Mouse (Mus musculus) heart, embryonic 16.5 days (tissue): ENCODE data around the gene Duxbl2. TPM values are rescaled to one million over a fixed set of nuclear protein-coding genes. Genes with fewer than 3 reads are reported as not detected.
"Not testable (repeated sequence)": the region's sequence is repeated elsewhere in the genome, so short reads cannot be mapped to it uniquely, and the experiment has no call there.

Experiments used
- ATAC-seq: fragments of 200-750 bp; cut with Nextera tagmentation; replicated peaks from 2 replicates; pipeline ENCODE4 v1.8.0; 2017; ENCODE audit warnings: moderate number of reproducible peaks; ENCODE audit not compliant: insufficient read depth, low FRiP score; ENCODE audit errors: extremely low read depth
- H3K27ac ChIP-seq: fragments of 300-500 bp; sonication (generic); 2 replicates; pipeline ENCODE4 v1.5.1; 2014; ENCODE audit warnings: mild to moderate bottlenecking, low read length, control low read depth, moderate library complexity
- H3K27me3 ChIP-seq: fragments of 300-500 bp; sonication (generic); 2 replicates; pipeline ENCODE4 v1.6.1; 2014; ENCODE audit warnings: low read length, mixed read lengths; ENCODE audit not compliant: control insufficient read depth, insufficient read depth
- H3K36me3 ChIP-seq: fragments of 300-500 bp; sonication (generic); 2 replicates; pipeline ENCODE4 v1.6.1; 2014; ENCODE audit not compliant: control insufficient read depth, insufficient read depth
- H3K4me1 ChIP-seq: fragments of 300-500 bp; sonication (generic); 2 replicates; pipeline ENCODE4 v1.6.1; 2014; ENCODE audit warnings: low read length, mixed read lengths; ENCODE audit not compliant: control insufficient read depth, insufficient read depth
- H3K4me2 ChIP-seq: fragments of 300-500 bp; sonication (generic); 2 replicates; pipeline ENCODE4 v1.6.1; 2014; ENCODE audit warnings: low read depth, mild to moderate bottlenecking, control low read depth, low read length
- H3K4me3 ChIP-seq: fragments of 300-500 bp; sonication (generic); 2 replicates; pipeline ENCODE4 v1.5.1; 2014; ENCODE audit warnings: mild to moderate bottlenecking, control low read depth, low read length
- H3K9ac ChIP-seq: fragments of 300-500 bp; sonication (generic); 2 replicates; pipeline ENCODE4 v1.6.1; 2014; ENCODE audit warnings: low read length, control low read depth
- H3K9me3 ChIP-seq: fragments of 300-500 bp; sonication (generic); replicated peaks from 2 replicates; pipeline ENCODE4 v1.6.1; 2016; ENCODE audit warnings: low read length; ENCODE audit not compliant: control insufficient read depth
- WGBS: fragments of 180-500 bp; shearing (Covaris S2); extraction: QIAGEN DNeasy Blood & Tissue Kit; methylation state at CpG from one replicate; pipeline ENCODE4 v1.1.7; 2014; 5-methylcytosine and 5-hydroxymethylcytosine counted together
- polyA plus RNA-seq: library from polyadenylated mRNA; unstranded; fragments of >200 nt; fragmentation: Nextera tagmentation; extraction: Ambion mirVana; gene quantifications from 2 replicates; pipeline ENCODE4 v1.2.1, GENCODE M21; 2015

Gene Duxbl2
- polyA plus RNA-seq, result not detected in 2 replicates

DNA sequence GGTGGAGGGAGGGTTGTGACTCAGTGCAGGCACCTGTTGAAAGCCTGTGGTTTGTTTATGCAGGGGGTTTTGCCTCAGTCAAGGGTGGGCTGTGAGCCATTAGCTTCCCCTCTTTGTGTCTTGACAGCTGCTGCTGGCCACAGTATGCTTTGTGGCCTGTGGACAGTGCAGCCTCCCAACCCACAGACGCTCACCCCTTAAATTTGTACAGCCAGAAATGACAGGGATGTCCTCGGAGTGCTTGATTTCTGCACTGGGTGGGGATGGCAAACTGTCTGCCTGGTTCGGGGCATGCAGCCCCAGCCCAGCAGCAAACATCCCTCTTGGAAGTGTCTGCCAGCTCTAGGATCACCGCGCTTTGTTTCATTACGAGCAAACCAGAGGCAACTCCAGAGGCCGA is at the start of gene Duxbl2:
TSS of gene Duxbl2 (plus strand) at position 200 of the 400 bp plus-strand sequence.
- H3K27me3 ChIP-seq, H3K9me3 ChIP-seq, H3K4me3 ChIP-seq, ATAC-seq, H3K9ac ChIP-seq, H3K27ac ChIP-seq, H3K36me3 ChIP-seq, H3K4me2 ChIP-seq, H3K4me1 ChIP-seq: not testable (repeated sequence)
- WGBS, result no CpG with 5 or more reads among the region's 7 CpGs

DNA sequence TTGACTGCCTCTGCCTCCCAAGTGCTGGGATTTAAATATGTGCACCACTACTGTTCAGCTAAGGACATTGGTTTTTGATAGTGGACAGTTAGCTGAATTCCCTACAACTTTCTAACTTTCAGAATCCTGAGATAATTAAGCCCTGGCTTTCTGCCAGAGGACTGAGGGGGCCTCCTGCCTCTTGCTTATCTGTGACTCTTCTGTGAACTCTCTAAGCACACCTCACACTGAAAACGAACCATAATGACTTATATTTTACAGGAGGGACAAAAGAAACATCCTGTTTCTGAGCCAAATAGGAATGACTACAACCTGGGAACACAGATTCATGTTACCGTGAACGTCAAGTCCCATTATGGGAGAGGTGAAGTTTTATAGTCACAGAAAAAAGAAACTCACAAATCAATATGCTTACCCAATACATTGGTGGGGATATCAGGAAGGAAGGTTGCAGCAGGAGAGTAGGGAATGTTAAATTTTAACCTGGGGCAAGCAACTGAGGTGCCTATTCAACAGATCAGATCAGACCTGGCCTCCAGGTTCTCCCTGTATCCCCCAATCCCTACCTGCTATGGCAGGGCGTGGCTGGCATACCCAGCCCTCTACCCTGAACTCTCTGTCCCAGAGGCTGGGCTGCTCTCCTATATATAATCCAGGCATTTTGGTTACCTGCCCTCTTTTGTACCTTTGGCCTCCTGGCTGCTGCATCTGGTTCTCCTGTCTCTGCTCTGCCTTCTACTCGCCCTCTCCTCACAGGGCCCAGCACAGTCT is 41.3 kb upstream of the Duxbl2 start:
- H3K4me1 ChIP-seq, H3K4me3 ChIP-seq, H3K27me3 ChIP-seq, H3K9me3 ChIP-seq, H3K36me3 ChIP-seq, H3K4me2 ChIP-seq, H3K27ac ChIP-seq, H3K9ac ChIP-seq, ATAC-seq: not testable (repeated sequence)
- no CpG with 5 or more reads among the region's 5 CpGs for WGBS

DNA sequence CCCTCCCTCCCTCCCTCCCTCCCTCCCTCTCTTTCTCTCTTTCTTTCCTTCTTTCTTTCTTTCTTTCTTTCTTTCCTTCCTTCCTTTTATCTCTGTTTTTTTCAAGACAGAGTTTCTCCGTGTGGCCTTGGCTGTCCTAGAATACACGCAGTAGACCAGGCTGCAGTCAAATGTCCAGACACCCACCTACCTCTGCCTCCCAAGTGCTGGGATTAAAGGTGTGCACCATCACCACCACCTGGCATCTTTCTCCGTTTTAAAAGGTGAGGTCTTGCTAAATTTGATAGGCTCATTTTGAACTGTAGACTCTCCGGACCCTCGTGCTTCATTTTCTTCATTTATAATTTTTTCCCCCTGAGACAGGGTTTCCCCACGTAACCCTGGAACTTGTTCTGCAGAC is 36.9 kb upstream of the Duxbl2 start, which contains the start of gene Cphx2:
TSS of gene Cphx2 (plus strand) at position 301 of the 400 bp plus-strand sequence.
- not testable (repeated sequence) for ATAC-seq, H3K4me3 ChIP-seq

DNA sequence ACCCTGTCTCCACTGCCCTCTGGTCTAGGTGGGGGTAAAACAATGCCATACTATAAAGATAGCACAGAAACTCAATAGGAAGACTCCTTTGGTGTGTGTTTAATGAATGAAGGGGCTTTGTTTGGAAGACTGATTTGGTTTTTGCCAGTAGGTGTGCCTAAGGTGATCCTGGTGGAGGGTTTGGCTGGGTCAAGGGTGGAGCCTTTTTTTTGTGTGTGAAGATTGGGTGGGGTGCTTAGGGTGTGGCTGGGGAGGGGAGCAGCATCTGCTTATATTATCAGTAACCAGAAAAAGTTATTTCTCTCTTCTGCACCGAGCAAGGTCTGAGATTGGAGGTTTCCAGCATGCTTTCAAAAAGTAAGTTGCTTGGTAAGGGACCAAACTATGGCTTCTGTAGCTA is 36.2 kb upstream of the Duxbl2 start, which contains the start of gene Cphx3:
TSS of gene Cphx3 (plus strand) at position 301 of the 400 bp plus-strand sequence.
- H3K4me2 ChIP-seq, H3K36me3 ChIP-seq, H3K27ac ChIP-seq, H3K4me1 ChIP-seq, H3K9ac ChIP-seq, ATAC-seq, H3K4me3 ChIP-seq, H3K27me3 ChIP-seq, H3K9me3 ChIP-seq: not testable (repeated sequence)
- no CpG with 5 or more reads among the region's 1 CpGs for WGBS

More for the DNA sequence above, 36.9 kb upstream of the Duxbl2 start, which contains the start of gene Cphx2:
- H3K9ac ChIP-seq, H3K9me3 ChIP-seq, H3K4me1 ChIP-seq, H3K27ac ChIP-seq, H3K27me3 ChIP-seq, H3K36me3 ChIP-seq, H3K4me2 ChIP-seq: not testable (repeated sequence)
- WGBS, result no CpG with 5 or more reads among the region's 6 CpGs

DNA sequence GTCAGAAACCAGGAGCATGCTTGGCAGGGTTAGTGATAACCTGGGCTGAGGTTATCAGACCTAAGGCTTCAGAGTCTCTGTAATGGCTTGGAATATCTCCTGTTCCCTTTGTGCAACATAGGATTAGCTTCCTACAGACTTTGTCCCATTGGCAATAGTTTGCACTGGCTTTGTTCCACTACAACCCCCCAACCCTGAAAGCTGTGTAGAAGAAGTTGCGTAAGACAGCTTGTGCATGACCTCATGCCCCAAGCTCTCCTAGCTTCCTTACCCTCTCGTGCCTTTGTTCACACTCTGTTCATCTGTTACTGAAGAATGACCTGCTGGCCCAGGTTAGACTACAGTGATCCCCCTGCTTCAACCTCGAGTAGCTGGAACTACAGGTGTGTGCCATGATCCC is 20.5 kb upstream of the Duxbl2 start:
- not testable (repeated sequence) for H3K27me3 ChIP-seq, H3K4me2 ChIP-seq, H3K4me3 ChIP-seq, H3K4me1 ChIP-seq, H3K27ac ChIP-seq, H3K9ac ChIP-seq, ATAC-seq, H3K9me3 ChIP-seq, H3K36me3 ChIP-seq
- WGBS, result no CpG with 5 or more reads among the region's 3 CpGs

DNA sequence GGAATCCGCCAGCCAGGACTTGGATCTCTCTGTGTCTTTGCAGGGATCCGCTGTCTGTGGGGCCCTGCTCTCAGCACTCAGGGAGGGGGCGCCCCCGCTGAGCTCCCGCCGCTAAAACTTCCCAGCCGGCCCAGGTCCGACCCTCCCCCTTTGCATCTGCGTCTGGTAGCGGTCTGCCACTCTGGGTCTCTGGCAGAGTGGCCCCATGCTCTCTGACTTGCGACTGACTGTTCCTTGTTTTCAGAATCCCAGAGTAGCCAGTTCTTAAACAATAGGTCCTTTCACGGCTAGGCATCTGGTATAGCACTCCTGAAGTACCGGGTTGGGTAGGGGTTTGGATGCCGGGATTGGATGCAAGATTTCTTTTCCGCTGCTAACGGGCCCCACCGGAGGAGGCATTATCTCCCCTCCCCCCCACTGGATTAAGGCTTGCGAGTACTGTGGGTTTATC is 426 bp downstream of the Duxbl2 start:
- not testable (repeated sequence) for H3K27ac ChIP-seq, H3K9ac ChIP-seq, H3K4me3 ChIP-seq, H3K4me1 ChIP-seq, H3K4me2 ChIP-seq, H3K9me3 ChIP-seq, H3K36me3 ChIP-seq, H3K27me3 ChIP-seq
- ATAC-seq, result peak; percentile 70
- WGBS, result no CpG with 5 or more reads among the region's 18 CpGs

DNA sequence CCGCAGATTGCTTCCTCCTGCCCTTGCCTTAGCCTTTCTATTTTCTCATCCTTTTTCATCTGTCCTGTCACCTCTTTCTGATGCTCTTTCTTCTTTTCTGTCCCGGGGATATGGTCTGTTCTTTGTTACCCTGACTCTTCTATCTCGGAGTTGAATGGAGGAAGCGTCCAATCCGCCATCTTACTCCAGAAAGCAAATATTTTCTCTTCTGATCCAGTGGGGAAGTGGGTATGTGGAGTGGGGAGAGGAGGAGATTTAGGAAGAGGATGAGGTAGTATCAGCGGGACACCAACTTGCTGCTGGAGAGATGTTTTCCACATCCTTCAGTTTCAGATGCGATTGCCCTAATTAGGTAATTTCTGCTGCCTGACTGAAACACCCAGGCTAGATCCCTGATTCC is 946 bp downstream of the Duxbl2 start:
- not testable (repeated sequence) for H3K27me3 ChIP-seq, H3K4me3 ChIP-seq, H3K9me3 ChIP-seq, H3K4me2 ChIP-seq, H3K36me3 ChIP-seq, H3K4me1 ChIP-seq, H3K9ac ChIP-seq, H3K27ac ChIP-seq, ATAC-seq
- no CpG with 5 or more reads among the region's 7 CpGs for WGBS

DNA sequence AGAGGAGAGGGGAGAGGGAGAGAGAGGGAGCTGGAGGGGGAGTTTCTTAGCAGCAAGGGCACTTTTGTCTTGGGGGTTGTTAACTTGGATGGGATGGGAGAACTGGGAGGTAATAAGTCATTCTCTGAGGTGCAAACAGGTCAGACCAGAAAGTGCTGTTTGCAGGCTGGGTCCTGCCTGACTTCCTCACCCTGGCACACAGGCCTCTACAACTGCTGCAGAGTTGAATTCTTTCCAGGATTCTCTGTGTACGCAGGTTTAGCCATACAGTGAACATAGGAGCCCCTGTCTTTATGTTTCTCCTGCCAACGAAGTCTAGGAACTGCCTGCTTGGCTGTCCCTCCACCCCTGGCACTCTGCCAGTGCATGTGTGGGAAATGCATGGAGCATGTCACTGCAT is 28.9 kb downstream of the Duxbl2 start:
- not testable (repeated sequence) for H3K9me3 ChIP-seq, H3K4me2 ChIP-seq, H3K27me3 ChIP-seq, H3K4me3 ChIP-seq, H3K27ac ChIP-seq, ATAC-seq, H3K9ac ChIP-seq, H3K4me1 ChIP-seq, H3K36me3 ChIP-seq
- no CpG with 5 or more reads among the region's 2 CpGs for WGBS

DNA sequence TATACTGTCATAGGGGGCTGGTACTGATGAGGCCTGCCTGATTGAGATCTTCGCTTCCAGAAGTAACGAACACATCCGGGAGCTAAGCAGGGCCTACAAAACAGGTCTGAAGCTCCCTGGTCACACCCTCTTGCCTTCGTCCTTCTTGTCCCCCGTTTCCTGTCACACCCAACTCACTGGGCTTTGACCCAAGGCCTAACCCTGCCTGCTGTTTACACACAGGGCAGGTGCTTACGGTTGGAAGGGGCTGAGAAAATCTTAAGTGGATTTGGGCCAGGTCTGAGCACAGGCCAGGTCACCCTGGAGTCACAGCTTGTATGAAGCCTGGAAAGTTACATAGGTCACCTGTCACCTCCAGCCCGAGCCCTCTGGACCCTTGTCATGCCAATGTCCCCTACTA is 37.9 kb downstream of the Duxbl2 start:
- H3K36me3 ChIP-seq, H3K4me2 ChIP-seq, H3K4me3 ChIP-seq, H3K9me3 ChIP-seq, ATAC-seq, H3K27ac ChIP-seq, H3K9ac ChIP-seq, H3K27me3 ChIP-seq, H3K4me1 ChIP-seq: not testable (repeated sequence)
- no CpG with 5 or more reads among the region's 7 CpGs for WGBS
